Mouse (Mus musculus): ENCODE data around the gene Hoxd13. TPM values are rescaled to one million over a fixed set of nuclear protein-coding genes. Genes with fewer than 3 reads are reported as not detected.

The Hoxd13 gene
- total RNA-seq, 2 experiments from 2014 or later: not detected

DNA sequence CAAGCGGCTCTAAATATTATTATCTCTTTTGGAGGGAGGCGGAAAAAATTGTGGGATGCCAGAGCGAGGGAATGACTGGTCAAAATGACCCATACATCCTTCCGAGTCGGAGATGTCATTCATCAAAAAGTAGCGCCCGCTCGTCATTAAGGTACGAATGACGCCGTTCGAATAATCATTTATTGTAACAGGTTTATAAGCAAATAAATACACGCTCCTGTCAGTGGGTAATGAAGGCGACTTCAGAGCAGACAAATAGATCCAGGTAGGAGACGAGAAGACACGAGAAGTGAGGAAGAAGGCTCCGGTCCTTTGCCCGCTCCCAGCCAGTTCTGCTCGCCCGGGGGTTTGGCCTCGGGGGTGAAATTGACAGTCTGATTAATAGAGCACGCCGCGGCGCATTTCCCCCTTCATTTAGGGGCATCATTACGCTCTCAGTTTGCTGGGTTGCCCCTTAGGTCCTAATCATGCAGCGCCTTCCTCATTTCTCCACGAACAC, 8.6 kb upstream of the Hoxd13 start, which contains the start of gene Evx2:
Gene Evx2, minus strand, starts transcription at position 51 of the 499 bp plus-strand sequence.
- no peak for DNase-seq (ENCODE audit: low spot score in 2 of 2)
- intact Hi-C loops (cut with DNase I): loop anchor here (5.0 to 10.0 kb wide), 3 partner anchors 632 to 1107 kb away; partner anchors contain the start of gene Chn1

DNA sequence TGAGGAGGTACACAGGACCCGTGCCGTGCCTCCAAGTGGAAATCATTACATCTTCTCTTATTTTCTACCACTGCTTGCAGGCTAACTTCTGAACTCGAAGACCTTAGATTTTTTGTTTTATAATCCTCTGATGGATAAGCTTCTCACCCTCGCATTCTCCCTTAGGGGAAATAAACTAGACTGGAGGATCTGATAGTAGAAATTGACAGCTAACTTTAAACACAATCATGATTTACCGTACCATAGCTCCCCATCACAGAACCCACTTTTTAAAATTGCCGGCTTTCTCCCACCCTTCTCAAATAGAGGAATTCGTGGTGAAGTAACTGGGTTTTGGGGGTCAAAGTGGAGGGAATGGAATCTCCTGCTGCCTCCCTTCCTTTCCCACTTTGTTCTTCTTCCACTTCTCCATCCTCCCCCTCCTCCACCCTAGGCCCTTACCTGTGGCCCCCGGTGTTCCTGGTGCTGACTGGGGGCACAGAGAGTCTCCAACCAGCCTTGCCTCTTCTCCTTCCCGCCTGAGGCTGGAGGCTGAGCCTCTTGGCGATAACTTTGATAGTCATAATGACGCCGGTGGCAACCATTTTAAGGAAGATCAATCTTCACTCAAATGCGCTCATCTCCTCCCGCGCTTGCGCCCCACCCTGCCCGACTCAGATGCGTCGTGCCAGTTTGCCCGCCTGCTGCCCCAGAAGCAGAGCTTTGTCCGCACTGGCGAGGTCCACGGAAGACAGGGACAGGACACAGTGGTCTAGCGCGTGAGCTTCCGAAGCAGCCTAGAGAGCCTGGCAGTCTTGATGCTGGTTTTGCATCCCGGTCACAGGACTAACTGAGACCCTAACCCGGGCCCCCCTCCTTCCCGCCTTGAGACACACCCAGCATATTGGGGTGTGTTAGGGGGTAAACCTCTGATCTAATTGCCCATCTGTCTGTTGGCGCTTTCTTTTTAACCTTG, 7.4 kb upstream of the Hoxd13 start:
- no peak for DNase-seq (ENCODE audit: low spot score in 2 of 2)
- intact Hi-C loops (cut with DNase I): loop anchor here (5.0 to 10.0 kb wide), 3 partner anchors 633 to 1108 kb away; partner anchors contain the start of gene Chn1

DNA sequence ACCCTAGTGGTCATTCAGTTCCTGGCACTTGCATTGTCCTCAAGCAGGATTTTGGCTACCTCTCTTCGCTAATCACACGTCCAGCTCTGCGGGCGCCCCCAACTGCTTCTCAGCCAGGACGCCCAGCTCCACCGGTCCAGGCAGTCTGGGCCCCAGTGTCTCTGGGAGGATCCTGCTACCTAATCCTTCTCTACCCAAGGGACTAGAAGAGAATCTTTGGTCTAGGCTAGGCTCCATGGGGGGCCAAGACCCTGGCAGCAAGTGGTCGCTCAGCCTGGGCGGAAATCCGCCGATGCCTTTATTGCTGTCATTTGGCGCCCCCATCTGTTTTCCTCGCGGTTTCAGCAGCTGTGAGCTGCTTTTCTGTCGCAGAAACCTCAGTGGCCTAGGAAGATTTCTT, 6.4 kb upstream of the Hoxd13 start:
- DNase-seq (ENCODE audit: low spot score in 2 of 2): no peak
- intact Hi-C loops (cut with DNase I): loop anchor here (1.0 to 10.0 kb wide), 6 partner anchors 360 to 1109 kb away; partner anchors contain the start of gene Chn1

DNA sequence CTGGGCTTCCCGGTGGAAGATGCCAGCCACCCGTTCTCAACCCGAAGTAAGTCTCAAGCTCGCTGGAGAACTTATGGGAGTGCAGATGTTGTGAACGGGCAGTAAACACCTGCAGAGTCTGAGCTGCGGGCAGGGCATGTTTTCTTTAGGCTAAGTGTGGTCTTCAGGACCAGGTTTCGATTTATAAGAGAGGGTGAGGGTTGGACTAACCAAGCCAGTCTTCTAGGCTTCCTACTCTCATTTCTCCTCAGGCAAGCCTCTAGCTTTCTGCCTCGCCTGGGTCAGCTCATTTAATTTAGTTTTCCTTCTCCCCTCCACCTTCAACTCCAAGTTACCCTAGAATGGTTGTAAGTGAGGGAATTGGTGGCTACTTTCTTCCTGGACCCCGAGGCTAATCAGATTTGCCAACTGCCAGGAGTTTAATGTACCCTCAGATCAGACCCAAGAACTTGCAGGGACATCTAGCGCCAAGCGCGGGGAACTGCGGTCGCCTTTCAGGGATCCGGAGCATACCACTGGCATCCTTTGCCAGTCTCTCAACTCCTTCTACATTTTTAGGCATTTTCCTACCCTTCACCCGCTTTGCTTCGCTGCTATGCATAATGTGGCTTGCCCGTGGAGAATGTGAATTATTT, 4.7 kb upstream of the Hoxd13 start:
- intact Hi-C loops (cut with DNase I): loop anchor here (2.0 to 10.0 kb wide), 5 partner anchors 597 to 1111 kb away; partner anchors contain the start of gene Chn1
- DNase-seq (ENCODE audit: low spot score in 2 of 2): peak; percentile 42 to 52

DNA sequence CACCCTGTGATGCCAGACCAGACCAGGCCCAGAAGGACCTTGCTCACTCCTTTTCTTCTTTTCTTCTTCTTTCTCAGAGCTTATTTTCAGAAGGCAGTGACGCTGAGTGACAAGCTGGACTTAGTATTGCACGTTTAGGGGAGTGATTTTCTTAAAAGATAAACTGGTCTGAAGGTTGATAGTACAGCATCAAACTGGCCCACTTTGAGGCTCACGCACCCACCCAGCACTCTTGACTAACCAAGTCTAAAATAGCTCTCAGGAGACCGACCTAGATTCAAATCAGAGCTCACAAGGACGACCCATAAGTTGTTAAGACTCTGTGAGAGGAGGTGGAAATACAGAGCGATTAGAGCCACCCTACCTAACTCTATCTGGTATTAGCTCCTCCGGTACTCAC, 1.7 kb upstream of the Hoxd13 start:
- intact Hi-C loops (cut with DNase I): loop anchor here (10.0 kb wide), 1 partner anchor 892 kb away; the partner anchor contains the start of gene Chn1
- DNase-seq (ENCODE audit: low spot score in 2 of 2): no peak

DNA sequence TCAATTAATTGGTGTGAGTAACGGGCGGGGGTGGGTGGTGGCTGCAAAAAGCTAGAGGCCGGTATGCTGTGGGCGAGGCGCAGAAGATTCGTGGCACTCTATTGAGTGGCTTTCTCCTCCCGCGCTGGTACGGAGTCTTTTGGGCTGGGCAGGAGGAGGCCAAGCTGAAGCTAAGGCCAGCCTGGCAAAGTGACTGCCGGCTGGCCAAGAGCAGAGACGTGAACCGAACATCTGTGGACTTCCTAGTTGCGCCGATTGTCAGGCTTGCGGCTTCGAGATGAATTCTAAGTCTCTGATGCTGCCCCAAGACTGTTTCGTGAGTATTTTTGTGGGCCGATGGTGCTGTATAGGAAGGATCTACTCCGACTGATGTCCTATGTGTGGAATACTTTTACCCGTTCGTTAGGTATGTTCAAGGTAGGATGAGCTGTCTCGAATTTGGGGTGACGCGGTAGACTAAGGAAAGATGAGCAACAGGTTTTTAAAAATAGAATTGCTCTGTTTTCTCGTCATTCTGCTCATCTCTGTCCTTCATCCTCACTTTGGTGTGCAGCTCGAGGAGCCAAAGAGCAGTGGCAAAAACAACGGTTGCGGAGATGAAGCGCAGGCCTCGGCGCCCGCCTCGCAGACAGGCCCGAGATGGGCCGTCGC, 794 bp upstream of the Hoxd13 start:
- peak in 1 of 2 experiments; percentile 6 for DNase-seq (ENCODE audit: low spot score in 2 of 2)
- intact Hi-C loops (cut with DNase I): loop anchor here (10.0 kb wide), 1 partner anchor 893 kb away; the partner anchor contains the start of gene Chn1

DNA sequence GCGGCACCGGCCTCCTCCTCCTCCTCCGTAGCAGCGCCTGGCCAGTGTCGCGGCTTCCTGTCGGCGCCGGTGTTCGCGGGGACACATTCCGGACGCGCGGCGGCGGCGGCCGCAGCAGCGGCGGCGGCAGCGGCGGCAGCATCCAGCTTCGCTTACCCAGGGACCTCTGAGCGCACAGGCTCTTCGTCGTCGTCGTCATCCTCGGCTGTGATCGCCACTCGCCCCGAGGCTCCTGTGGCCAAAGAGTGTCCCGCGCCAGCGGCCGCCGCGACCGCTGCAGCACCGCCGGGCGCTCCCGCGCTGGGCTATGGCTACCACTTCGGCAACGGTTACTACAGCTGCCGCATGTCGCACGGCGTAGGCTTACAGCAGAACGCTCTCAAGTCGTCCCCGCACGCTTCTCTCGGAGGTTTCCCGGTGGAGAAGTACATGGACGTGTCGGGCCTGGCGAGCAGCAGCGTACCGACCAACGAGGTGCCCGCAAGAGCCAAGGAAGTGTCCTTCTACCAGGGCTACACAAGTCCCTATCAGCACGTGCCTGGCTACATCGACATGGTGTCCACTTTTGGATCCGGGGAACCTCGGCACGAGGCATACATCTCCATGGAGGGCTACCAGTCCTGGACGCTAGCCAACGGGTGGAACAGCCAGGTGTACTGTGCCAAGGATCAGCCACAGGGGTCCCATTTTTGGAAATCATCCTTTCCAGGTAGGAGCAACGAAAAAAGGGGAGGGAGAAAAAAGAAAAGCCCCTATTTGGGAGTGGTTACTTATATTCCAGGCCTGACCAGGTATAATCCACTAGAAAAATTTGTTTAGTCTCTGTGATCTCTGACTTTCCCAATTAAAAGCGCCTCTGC, 490 bp downstream of the Hoxd13 start:
- intact Hi-C loops (cut with DNase I): loop anchor here (10.0 kb wide), 1 partner anchor 894 kb away; the partner anchor contains the start of gene Chn1
- DNase-seq (ENCODE audit: low spot score in 2 of 2): peak in 1 of 2 experiments; percentile 23

DNA sequence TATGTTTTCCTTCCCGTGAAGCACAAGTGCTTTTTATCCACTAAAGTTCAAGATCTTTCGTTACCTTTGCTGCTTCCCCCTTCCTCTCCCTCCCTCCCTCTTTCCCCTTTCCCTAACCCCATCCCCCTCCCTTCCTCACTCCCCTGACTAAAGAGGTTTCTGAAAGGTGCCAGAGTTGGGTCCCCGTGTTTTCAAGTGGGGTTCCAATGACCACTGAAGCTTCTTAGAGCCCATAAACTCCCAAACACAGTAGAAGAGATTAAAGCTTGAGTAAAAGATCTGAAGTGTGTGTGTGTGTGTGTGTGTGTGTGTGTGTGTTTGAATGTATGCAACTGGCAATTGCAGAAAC, 1.1 kb downstream of the Hoxd13 start:
- intact Hi-C loops (cut with DNase I): loop anchor here (10.0 kb wide), 1 partner anchor 894 kb away; the partner anchor contains the start of gene Chn1
- peak in 1 of 2 experiments; percentile 4 for DNase-seq (ENCODE audit: low spot score in 2 of 2)

DNA sequence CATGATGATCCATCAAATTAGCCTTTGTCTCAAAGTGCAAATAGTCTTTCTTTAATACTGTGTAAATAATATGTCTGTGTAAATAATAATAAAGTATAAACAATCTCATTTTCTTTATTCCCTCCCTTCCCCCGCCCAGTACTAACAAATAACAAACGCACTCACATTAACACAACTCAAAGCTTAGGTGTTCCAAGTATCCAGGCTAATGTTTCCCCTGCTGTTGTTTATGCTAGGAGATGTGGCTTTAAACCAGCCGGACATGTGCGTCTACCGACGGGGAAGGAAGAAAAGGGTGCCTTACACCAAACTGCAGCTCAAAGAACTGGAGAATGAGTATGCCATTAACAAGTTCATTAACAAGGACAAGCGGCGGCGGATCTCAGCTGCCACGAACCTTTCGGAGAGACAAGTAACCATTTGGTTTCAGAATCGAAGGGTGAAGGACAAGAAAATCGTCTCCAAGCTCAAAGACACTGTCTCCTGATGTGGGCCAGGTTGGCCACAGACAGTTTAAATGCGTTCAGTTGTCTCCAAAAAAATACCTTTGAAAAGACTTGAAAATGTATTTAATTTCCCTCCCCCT, 1.6 kb downstream of the Hoxd13 start:
- peak in 1 of 2 experiments; percentile 2 for DNase-seq (ENCODE audit: low spot score in 2 of 2)
- intact Hi-C loops (cut with DNase I): loop anchor here (10.0 kb wide), 1 partner anchor 895 kb away; the partner anchor contains the start of gene Chn1

DNA sequence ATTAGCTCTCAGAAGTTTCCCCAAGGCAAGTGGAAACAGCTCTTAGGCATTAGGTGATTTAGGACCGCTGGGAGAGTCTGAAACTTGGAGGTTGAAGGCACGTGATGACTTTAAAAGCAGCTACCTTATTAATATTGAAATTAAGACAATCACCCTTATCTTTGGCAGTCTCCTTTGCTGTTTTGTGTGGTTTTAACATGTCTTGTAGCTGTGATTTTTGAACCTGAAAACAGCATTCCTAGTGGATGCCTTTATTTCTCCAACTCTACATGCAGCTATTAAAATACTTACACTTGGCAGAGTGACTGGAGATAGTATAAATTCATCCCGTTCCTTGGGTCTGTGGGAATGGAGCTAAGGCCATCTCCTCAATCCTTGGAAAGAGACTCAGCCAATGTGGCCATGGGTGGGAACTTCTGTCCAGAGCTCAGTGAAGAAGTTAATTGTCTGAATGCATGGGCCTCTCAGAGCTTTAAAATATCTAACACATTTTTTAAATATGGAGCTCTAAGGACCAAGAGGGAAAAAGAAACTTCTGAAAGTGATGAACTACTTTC, 2.6 kb downstream of the Hoxd13 start:
- DNase-seq (ENCODE audit: low spot score in 2 of 2): peak in 1 of 2 experiments; percentile 2
- intact Hi-C loops (cut with DNase I): no loop called here

DNA sequence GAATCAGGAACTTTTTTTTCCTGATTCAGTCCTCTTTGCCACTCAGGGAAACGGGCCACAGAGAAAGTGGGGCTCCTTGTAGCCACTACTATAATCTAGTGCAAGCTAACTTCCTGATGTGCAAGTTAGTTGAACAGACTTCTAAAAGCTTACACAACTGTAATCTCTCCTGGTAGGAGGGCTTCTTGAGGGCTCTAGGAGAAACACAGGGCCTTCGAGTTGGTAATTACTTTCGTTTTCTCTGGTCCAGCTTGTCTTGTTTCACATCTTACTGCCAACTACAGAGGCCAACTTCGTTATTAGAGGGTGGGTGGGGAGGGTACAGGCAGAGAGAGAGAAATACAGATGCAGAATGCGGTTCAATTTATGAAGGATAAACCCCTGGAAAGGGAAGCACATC, 3.7 kb downstream of the Hoxd13 start:
- DNase-seq (ENCODE audit: low spot score in 2 of 2): peak in 1 of 2 experiments; percentile 3
- intact Hi-C loops (cut with DNase I): no loop called here

DNA sequence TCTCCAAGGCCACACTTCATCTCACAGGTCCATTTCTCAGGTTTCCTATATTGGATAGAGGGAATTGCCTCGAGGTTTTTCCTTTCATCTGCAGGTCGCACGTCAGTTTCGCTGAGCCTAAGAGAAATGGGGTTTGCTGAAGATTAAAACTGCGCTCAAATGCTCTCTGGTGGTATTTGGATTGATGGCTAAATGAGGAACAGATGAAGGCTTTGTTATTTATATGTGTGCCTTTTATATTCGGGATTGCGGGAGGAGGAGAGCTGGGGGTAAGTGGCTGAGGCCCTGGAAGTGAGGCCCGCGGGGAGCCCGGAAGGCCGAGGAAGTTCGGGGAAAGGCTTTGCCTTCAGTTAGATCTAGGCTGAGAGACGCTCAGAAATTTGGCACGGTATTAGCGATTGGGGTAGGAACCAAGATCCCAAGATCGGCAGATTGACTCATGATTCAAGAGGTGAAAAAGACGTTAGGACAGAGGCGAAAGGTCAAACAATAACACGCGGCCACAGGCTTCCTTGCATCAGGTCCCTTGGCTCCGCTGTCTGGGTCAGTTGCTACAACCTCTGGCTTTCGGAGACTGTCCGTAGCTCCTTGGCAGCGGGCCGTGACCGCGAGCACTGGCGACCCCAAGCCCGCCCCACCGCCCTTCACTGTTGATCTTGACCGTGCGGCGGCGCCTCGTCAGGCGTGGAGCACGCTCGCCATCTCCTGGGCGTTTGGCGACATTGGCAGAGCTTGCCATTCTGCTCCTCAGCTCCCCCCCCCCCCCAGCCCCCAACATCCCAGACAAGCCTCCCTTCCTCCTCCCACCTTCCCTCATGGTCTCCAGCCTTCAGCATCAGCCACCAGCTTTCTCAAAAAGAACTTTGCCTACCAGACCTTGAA, 4.6 kb downstream of the Hoxd13 start:
- intact Hi-C loops (cut with DNase I): no loop called here
- DNase-seq (ENCODE audit: low spot score in 2 of 2): peak in 1 of 2 experiments; percentile 18

DNA sequence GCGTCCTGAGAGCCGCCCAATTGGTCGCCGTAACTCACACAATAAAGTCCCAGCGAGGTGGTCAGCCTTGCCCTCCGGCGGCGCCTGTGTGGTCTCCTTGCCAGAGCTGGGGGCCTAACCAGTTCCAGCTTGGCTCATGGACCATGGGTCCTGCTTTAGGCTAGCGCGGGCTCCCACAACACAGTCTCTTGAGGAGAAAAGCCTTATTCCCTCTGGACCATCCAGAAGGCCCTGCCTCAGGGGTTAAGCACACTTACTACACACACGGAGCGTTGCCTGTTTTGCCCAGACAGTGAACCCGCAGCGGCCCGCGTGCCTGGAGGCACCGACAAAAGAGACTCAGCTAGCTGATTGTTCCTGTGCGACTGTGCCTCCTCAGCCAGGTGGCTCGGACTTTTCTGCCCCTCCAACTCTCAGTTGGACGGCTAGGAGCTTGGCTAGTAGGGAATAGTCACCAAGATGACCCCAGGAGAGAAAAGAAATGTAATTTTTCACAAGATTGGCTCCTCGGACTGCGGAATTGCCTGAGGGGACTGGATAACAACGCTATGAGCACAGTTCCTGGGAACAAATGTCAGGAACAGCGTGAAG, 5.8 kb downstream of the Hoxd13 start:
- peak in 1 of 2 experiments; percentile 3 for DNase-seq (ENCODE audit: low spot score in 2 of 2)
- intact Hi-C loops (cut with DNase I): no loop called here

DNA sequence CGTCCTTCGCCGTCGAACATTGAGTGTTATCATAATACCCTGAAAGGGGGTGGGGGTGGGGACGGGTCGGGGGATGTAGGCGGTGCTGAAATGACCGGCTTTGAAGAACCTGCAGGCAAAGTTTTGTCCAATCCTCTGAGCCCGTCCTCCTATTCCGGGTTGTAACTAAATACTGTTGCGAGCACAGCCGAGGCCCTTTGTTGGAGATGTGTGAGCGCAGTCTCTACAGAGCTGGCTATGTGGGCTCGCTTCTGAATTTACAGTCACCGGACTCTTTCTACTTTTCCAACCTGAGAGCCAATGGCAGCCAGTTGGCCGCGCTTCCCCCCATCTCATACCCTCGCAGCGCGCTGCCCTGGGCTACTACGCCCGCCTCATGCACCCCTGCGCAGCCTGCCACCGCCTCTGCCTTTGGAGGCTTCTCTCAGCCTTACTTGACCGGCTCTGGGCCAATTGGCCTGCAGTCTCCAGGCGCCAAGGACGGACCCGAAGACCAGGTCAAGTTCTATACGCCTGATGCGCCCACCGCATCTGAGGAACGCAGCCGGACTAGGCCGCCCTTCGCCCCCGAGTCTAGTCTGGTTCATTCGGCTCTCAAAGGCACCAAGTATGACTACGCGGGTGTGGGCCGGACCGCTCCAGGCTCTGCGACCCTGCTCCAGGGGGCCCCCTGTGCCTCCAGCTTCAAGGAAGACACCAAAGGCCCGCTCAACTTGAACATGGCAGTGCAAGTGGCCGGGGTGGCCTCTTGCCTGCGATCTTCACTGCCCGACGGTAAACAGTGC, 7.0 kb downstream of the Hoxd13 start, which contains the start of gene Hoxd12:
Gene Hoxd12, plus strand, starts transcription at position 133 of the 785 bp plus-strand sequence.
- intact Hi-C loops (cut with DNase I): no loop called here

DNA sequence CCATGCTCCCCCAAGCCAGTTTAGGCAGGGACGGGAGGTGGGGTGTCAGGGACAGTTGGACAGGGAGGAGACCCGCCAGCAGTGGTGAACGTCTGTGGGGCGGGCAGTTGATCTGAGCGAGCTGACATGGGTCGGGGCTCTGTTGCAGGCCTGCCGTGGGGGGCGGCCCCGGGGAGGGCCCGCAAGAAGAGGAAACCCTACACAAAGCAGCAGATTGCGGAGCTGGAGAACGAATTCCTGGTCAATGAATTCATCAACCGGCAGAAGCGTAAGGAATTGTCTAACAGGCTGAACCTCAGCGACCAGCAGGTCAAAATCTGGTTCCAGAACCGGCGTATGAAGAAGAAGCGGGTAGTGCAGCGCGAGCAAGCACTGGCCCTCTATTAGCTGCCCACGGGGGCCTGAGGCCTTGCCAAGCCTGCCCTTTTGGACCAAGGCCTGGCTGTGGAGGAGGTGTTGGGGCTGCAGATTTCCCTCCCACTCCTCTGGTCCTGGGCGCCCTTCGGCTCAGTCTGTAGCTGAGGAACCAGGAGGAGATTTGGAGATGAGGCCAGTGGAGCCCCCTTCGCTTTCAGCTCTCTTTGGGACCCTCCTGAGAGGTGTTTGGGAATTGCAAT, 7.7 kb downstream of the Hoxd13 start:
- intact Hi-C loops (cut with DNase I): no loop called here
- DNase-seq (ENCODE audit: low spot score in 2 of 2): peak in 1 of 2 experiments; percentile 2

More for the DNA sequence above, 7.0 kb downstream of the Hoxd13 start, which contains the start of gene Hoxd12:
- DNase-seq (ENCODE audit: low spot score in 2 of 2): peak in 1 of 2 experiments; percentile 3
